Mouse (Mus musculus) hindlimb bud, embryonic 11.5 days (tissue): ENCODE measurements around the gene Tifab.
"Not testable (repeated sequence)": the region's sequence is repeated elsewhere in the genome, so short reads cannot be mapped to it uniquely, and the experiment has no call there.

Source experiments
- DNase-seq: peaks from one replicate; pipeline ENCODE4 v3.0.0-alpha.2; 2012; ENCODE audit warnings: low read depth, low spot score; ENCODE audit errors: extremely low spot score

The Tifab gene

DNA sequence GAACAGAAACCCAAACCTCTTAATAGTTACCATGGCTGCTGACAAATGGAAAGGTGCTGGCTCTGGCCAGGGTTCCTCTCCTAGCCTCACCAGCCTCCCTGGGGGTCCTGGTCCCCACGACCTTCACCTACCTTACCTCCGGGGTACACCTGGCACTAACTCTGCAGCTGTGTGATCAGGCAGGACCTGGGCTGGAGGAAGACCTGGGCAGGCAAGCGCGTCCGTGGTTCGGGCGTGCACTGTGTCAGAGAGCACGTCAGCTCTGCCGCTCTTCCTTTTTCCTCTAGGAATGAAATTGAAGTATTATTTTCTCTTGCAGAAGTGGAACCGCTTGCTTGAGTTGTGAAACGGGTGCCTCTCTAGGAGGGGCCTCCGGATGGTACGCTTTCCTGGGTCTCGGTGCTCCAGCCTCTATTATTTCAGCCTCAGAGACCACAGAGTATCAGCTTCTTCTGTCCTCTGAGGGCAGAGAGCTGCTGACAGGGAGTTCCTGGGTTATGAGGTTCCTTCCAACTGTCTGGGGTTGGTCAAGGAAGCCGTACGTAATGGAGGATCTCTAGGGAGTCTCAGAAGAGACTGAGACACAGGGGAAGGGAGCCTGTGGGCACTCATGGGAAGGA is at the start of gene Tifab:
Tifab (minus strand) TSS at position 470 of the 620 bp plus-strand sequence.
- no peak for DNase-seq

DNA sequence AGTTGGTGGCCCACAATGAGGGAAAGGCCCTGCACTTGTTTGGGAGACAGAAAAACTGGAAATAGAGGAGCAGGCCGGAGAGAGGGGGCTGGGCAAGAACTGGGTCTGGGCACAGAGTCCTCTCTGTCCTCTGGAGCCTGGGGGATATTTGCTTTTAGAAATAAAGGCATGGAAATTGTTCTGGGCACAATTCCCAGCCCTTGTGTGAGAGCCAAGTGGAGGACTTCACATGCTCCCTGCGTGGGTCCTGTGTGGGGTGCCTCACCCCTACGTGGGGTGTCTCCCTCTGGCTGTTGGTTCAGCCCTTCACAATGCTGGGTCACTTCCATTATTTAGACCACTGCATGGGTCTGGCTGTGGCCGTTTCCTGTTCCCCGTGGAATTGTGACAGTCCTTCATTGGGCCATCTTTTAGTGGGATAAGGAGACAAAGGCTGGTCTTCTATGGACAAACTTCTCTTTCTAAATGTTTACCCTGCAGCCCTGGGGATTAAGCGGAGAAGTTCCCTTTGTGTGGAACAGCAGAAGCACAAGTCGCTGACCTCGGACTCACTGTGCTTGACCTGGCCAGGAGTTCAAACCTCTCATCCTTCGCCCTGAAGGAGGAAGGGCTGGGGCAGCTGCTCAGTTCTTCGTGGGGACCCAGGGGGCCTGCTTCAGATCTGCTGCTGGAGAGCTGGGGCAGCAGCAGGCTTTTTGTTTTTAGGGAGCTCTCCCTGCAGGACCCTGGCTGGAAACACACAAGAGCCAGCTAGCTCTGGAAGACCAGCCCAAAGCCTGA is 47.7 kb upstream of the Tifab start:
- DNase-seq = no peak

DNA sequence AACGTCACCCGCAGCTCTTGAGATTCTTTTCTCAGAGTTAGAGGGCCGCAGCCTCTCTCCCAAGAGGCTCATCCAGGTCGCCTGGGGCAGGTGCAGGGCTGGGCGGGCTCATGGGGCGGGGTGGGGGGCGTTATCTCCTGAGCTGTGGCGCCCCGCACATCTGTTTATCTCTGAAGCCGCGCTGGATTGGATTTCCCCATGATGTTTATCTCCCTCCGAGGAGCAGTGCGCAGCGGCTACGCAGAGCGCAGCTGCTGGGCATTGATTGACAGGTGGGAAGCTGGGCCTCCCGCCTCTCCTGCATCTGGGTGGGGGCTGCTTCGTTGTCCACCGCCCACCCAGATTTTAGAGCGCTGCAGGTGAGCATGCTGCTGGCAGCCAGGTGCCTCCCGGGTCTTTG is 44.9 kb upstream of the Tifab start:
- no peak for DNase-seq

DNA sequence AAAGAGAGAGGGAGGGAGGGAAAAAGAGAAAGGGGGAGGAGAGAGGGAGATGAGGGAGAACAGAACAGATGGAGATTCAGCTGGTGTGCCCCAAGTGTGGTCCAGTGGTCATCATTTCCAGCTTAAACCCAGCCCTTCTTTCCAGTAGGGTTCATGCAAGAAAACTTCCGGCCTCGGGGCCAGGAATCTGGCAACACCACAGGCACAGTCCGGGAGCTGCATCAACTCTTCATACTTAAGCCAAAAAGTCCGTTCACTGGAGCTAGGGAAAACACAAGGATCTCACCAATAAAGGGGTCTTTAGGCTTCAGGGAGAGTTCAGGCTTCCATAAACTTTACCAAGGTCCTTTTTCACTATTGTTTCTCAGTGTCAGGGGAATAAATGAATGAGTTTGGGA is 44.2 kb upstream of the Tifab start:
- no peak for DNase-seq

DNA sequence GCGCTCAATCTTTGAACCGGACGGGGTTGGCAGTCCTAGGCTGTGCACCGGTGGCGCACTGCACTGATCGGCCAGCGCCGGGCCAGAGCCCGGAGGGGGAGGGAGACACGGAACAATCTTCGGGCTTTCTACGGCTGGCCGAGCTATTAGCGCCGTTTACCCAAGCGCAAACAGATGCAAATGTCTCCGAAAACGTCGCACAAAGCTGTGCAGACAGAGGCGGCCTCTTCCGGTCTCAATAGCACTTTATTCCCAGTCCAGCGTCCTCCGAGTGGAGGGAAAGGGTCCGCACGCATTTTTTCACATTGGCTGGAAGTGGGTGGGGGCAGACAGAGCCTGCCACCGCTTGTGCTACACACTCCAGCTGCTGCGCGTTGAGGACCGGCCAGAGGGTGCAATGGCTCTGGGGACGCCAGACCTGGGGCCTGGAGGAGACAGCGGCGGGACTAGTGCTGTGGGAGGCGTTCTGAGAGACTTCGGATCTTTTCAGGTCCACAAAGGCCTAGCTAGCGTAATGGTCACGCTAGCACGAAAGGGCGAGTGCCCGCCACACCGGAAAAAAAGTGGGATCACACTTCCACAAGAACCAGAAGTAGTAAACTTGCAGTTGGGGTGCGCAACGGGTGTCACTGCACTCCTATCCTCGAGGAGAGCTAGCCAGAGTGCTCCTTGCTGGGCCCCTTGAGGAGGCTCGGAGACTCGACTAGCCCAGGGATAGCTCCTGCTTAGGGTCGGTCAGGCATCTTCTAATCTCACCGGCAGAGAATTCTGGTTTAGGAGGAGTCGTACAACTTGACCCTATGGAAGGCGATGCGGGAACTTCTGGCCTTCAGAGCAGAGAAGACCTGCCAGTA is 43.5 kb upstream of the Tifab start:
- DNase-seq = no peak

DNA sequence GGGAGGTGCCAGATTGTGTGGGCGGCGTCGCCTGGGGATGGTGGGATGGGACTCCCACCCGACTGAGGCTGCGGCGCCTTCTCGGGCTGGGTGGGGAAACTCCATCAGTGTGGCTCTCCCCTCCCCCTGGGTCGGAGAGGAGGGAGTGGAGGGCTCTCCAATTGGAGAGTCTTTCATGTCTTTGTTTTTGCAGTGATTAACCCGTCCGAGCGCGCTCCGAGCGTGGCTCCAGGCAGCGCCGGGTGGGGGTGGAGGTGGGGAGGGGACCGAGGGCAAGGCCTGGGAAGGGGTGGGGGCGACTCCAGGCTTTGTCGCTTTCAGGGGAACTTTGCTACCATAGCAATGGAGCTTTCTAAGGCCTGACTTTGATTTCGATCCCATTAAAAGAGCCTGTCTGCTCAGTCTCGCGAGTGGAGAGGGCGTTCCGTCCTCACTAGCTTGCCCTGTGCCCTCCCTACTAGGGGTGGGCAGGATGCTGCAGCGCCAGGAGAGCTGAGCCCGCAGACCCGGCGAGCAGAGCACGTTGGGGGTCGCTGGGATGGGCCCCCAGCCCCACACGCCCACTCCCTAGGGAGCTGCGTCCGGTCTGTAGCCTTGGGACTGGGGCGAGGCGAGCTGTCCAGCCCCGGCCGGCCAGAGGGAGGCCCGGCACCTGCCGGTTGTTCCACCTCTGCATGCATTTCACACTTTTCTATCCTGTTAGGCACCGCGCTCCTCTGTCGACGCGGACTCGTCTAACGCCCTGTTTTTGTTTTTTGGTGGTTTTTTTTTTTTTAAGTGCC is 42.6 kb upstream of the Tifab start:
- DNase-seq = no peak

DNA sequence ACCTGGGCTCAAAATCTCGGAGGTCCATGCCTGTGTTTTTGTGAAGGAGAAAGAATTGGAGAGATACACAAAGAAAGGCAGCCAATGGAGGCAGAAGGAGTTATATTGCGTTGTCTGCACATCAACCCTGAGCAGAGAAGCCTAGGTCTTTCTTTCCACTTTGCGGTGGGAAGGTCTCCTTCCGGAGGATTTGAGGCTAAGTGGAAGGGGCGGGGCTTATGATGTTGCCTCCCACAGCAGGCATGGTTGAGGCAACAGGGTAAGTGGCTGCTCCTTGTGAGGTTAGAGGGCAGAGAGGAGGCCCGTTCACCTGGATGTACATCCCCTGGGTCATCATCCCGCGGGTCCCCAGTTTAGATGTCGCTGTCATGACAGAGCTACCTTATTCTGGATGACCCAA is 40.6 kb upstream of the Tifab start:
- no peak for DNase-seq

DNA sequence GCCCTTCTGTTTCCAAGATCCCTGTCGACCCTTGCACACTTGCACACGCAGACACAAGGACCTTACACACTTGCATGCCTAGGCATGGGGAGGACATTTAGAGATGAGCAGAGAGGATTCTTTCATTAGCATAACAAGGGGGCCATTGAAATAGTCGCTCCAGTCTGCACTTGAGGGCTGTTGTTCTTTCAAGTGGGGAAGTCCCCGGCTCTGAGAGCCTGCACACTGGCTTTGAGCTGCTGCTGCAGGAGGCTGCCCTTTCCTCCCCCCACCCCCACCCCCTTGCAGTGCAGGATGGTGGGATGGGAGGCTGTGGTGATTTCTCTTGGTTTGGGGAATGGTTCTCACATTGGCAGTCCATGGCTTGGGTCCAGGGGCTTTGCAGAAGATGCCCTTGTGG is 37.4 kb upstream of the Tifab start:
- no peak for DNase-seq

DNA sequence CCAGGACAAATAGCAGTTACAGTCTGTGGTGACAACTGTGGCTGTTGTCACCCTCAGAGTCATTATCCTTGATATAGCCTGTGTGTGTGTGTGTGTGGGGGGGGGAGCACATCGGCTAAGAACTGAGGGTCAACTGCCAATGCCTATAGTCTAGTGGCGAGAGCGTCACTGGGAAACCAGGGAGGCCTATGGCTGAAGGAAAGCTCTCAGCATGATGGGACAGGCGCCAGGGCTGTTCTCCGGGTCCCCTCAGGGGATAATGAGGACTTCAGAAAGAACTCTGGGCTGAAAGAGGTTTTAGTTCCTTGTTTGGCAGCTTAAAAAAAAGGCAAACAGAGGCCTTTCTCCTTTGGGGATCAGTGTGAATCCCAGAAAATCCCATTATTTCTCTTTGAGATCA is 35.9 kb upstream of the Tifab start:
- DNase-seq = no peak

DNA sequence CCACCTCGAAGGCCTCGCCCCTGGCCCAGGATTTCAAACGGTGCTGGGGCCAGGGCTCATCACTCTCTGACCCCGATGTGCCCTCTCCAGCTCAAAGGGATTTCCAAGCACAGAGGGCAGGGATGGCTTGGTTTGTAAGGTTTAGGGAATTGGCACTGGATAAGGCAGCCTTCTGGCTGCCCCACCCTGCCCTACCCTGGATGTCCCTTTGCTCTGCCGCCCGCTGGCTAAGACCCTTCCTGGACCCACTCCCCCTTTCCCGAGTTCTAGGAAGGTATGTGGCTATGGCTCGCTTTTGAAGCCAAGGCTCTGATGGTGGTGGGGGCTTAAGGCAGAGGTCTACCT is 30.4 kb upstream of the Tifab start:
- DNase-seq = no peak

DNA sequence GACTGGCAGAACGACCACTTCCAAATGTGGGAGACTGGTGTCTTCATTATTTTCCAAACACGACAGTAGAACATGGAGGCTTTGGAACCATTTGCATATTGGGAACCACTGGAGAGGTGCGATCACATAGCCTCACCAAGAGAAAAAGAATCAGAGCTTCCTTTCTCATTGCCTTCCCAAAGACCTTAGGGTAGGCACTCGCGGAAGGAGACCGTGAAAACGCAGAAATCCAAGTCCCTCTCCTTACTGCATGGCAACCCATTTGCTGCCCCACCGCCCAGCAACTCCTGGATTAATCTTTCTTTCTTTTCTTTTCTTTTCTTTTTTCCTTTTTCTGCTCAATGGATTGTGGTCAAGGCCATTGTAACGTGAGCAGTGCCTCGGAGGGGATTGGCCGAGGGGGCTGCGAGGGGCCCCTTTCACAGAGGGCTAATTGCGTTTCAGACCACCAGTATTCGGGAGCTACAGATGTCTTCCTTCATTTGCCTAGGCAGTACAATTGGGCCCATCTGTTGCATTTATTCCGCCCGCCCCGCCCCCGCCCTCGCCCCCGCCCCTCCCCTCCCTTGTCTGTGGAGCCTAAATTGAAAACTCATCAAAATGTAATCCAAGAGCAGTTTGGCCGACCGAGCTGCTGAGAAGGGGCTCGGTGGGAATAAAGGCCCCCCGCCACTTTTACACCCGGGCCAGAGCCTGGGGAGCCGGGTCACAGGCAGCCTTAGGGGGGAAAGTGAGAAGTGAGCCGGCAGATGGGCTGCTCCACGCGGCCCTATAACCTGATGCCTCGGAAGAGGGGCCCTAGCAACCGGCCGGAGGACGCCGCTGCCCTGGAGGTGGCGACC is 29.8 kb upstream of the Tifab start:
- no peak for DNase-seq

DNA sequence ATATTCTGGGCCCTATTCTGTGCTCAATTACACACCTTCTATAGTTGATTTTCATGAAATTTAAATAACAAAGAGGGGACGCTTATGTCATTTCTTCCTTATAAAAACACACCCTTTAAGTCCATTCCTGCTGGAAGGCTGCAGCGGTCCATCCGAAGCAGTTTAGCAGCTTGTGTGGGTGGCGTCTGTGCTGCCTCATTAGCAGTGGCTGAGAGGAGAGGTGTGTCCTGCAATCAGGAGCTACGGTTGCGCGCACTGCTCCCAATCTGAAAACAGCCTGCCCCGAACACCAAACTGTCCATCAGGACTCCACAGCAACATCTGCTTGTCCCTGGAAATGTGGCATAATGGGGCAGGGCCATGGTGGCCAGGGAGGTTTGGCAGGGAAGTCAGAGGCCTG is 20.8 kb upstream of the Tifab start:
- DNase-seq = no peak

DNA sequence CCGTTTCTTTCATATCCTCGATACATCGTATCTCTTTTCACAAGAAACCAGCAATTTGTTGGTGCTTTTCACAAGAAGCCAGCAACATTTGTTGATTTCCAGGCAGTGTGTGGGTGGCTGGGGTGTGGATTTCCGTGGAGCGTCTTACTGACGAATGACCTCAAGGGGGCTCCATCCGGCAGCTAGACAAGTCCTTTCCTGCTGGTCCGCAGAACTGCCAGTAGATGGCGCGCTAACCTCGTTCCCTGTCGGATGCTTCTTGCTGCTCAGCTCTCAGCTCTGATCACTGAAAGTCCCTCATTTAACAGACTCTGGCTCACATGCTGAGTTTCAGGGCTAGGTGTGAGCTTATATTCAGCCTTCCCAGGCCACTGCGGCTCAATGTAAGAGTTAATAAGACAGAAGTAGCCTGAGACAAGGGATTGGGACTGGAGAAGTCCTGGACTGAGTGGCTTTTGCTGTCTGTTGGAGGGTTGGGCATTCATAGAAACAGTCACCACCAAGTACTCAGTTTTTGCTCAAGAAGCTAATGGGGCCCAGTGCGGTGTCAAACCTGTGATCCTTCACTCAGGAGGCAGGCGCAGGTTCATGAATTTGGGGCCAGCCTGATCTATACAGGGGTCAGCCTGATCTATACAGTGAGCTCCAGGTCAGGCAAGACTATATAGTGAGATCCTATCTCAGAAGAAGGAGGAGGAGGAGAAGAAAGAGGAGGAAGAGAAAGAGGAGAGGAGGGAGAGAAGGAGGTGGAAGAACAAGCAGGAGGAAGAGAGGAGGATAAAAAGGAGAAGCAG is 19.0 kb upstream of the Tifab start:
- DNase-seq = peak; percentile 97

DNA sequence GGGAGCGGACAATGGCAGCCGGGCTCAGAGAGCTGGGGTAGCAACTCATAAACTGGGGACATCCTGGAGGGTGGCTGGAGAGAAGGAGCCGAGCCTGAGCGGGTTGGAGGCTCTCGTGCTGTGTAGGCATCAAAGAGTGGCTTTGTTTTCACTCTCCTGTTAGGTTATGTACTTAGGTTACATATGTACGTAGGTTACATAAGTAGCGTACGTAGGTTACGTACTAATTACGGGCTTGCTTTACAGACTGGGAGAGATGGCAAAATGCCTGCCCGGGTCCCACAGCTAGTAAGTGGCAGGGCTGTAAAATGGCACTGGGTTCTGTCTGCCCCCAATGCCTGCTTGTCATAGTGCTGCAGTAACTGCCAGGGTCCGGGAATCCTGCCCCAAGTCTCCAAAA is 18.3 kb upstream of the Tifab start:
- no peak for DNase-seq

DNA sequence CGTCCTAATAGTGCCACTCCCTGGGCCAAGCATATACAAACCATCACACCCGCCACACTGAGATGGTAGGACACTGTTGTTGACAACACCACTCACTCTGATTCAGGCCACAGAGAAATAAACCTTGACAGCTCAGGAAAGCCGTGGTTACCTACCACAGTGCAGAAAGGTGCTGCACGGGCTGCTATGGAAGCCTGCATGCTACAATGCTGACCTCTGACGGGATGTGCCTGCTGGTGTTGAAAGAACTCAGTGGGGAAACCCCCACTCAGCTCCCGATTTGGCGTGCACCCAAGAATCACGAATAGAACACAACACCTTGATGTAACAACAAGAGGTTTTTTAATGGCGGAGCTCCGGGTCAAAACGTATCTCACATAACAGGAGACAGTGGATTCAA is 17.1 kb upstream of the Tifab start:
- DNase-seq = not testable (repeated sequence)

DNA sequence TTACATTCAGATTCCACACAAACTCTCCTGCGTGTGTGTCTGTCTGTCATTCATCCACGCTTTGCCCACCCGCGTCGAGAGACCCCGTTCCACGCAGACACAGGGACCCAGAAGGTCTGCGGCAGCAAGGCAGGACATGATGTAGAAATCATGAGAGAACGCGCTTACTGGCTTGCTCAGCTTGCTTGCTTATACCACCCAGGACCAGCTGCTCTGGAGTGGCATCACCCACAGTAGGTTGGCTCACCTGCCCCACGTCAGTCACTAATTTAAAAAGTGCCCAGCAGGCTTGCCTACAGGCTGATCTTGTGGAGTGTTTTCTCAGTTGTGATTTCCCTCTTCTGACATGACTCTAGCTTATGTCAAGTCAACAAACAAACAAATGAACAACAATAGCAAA is 15.5 kb upstream of the Tifab start:
- DNase-seq = not testable (repeated sequence)

DNA sequence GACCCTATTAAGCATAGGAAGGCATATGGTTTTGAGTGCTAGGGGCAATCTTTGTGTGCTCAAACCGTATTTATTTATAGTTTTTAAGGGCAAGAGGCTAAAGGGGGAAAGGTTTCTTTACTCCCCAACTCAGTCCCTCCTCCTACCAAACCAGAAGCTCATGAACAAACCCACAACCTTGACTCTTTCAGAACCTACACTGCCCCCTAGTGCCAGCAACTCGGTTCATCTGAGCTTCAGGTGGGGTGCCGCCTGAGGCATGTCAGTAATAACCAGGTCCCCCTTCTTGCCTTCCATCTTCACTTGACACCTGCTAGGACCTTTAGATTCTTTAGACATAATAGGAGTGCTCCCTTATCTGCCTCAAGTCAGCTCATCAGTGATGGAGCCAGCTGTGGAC is 12.5 kb upstream of the Tifab start:
- DNase-seq = no peak

DNA sequence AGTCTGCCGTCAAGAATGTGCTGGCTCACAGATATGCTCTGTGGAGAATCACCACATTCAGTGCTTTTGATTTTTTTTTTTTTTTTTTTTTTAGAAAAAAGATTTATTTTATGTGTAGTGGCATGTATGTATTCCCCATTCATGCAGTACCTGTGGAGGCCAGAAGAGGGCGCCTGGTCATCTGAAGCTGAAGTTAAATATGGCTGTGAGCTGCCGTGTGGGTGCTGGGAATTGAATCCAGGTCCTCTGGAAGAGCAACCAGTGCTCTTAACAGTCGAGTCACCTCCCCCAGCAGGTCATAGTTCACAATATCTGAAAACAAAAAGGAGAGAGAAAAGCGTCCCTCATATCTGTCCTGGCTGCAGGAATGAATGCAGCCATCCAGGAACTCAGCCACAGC is 11.0 kb upstream of the Tifab start:
- no peak for DNase-seq

DNA sequence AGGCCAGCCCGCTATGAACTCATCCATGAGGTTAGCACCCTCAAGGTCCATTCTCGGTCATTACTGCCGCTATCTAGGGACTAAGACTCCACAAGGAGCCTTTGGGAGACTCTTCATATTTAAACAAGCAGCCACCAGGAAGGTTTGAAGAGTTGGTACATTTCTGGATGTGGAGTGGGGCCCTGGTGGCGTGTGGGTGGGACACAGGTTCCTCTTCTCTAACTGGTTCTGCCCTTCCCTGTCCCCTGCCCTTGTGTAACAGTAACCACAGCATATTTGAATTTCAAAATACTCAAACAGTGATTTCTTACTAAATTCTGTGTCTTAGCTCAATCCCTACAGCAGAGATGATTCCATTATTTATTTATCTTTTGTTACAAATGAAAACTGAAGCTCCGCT is 5.0 kb upstream of the Tifab start:
- no peak for DNase-seq

DNA sequence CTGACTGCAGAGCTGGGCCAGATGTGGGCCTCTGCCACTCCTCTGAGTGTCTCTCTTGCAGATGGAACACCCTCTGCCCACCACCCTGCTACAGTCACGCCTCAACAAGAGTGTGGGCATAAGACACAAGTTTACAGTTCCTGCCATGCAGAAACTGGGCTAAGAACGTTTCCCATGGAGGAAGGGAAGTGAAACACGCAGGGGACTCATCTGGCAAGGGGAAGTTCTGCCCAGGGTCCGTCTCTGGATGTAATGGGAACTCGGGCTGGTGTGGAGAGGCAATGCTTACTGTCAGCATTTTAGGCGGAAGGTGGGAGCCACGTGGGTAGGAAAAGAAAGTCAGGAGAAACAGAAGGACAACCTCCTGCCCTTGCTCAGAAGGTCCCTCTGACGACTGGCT is 2.7 kb upstream of the Tifab start:
- DNase-seq = no peak
